14 mouse cellular contexts compared by ENCODE assay signal in genomic region chr2:131957731-131958222, GRCm38 (mm10). TPM values are rescaled to one million over a fixed set of nuclear protein-coding genes. Genes with fewer than 3 reads are reported as not detected.
DNase-seq lines count a peak whose midpoint lies in the region; ATAC-seq and TF ChIP-seq lines count a peak whose summit lies in the region.
"Had no signal": no experiment of that assay in that cellular context is flagged by ENCODE, and none has a peak within 500 bp of the region (broad histone marks: within the 10 kb centered on the region; RNA-seq: fewer than 3 reads in every experiment).

No protein-coding gene starts in this region.

- no peaks in the 10 kb centered on the region for H3K4me1 ChIP-seq in hindbrain, embryonic 11.5 days (replicated peaks; ENCODE audit: control insufficient read depth, insufficient read depth, low read length)
- H3K4me1 ChIP-seq in hindbrain, postnatal 0 days (ENCODE audit: insufficient read depth, low read length), result peaks cover 13% of the 10 kb centered on the region; the same call in 1 of the 2 replicates

- H3K4me2 ChIP-seq in hindbrain, embryonic 11.5 days (replicated peaks; ENCODE audit: low read depth, low read length), result no peak overlapping the region
- no peak overlapping the region for H3K4me2 ChIP-seq in hindbrain, postnatal 0 days (ENCODE audit: low read depth, low read length)
- H3K4me2 ChIP-seq: hindbrain, embryonic 13.5 days; limb, embryonic 15.5 days had no signal

- no peak overlapping the region for H3K9ac ChIP-seq in hindbrain, embryonic 11.5 days (ENCODE audit: low read depth, low read length)
- no peak overlapping the region for H3K9ac ChIP-seq in hindbrain, postnatal 0 days (replicated peaks; ENCODE audit: low read length)
- H3K9ac ChIP-seq: hindbrain, embryonic 13.5 days; limb, embryonic 15.5 days had no signal

- no peak overlapping the region for H3K27ac ChIP-seq in hindbrain, embryonic 11.5 days (ENCODE audit: low read depth, low read length)
- no peak overlapping the region for H3K27ac ChIP-seq in hindbrain, postnatal 0 days
- H3K27ac ChIP-seq: gastrocnemius, adult 2 months; hindbrain, embryonic 13.5 days; limb, embryonic 15.5 days; macrophage had no signal

- H3K36me3 ChIP-seq in hindbrain, embryonic 11.5 days (ENCODE audit: control insufficient read depth, insufficient read depth, low read length), result no peaks in the 10 kb centered on the region
- H3K36me3 ChIP-seq in hindbrain, postnatal 0 days (ENCODE audit: insufficient read depth, low read length), result no peaks in the 10 kb centered on the region
- H3K36me3 ChIP-seq: hindbrain, embryonic 13.5 days; limb, embryonic 15.5 days had no signal

- no peak for TF ChIP-seq CTCF in hindbrain, postnatal 0 days (IDR thresholded peaks at IDR 0.05; ENCODE audit: low read depth)

- peak; percentile 35 for DNase-seq in hindbrain, embryonic 11.5 days (ENCODE audit: low spot score)
- DNase-seq in hindbrain, postnatal 0 days (ENCODE audit: low spot score), result no peak
- DNase-seq in 416B (ENCODE audit: low read depth) (peak; percentile 27), adipocyte (ENCODE audit: low spot score) (peak; percentile 42)
- DNase-seq in kidney, postnatal 10 days, result peak; percentile 54
- DNase-seq in frontal cortex, postnatal 36 days (ENCODE audit: low spot score in 2 of 2), result no peak
- DNase-seq in cerebellum, adult 8-10 months, result no peak
- no peak for DNase-seq in urinary bladder, adult 2 months (ENCODE audit: low spot score)
- DNase-seq: gastrocnemius, adult 2 months had no signal

- peaks cover 19% of the 10 kb centered on the region for H3K27me3 ChIP-seq in hindbrain, embryonic 11.5 days (ENCODE audit: control insufficient read depth, insufficient read depth, low read length)
- no peaks in the 10 kb centered on the region for H3K27me3 ChIP-seq in hindbrain, postnatal 0 days (ENCODE audit: insufficient read depth, low read length)
- H3K27me3 ChIP-seq: CH12.LX had no signal

- whole genome bisulfite sequencing in hindbrain, embryonic 11.5 days, result 52% methylated on average over 9 of the region's 9 CpGs
- WGBS in hindbrain, postnatal 0 days, result 54% methylated on average over 9 of the region's 9 CpGs

- no peak for ATAC-seq in hindbrain, embryonic 11.5 days (ENCODE audit: low FRiP score)
- ATAC-seq in hindbrain, postnatal 0 days, result no peak

- no peak overlapping the region for H3K4me3 ChIP-seq in hindbrain, embryonic 11.5 days (ENCODE audit: low read depth, low read length)
- no peak overlapping the region for H3K4me3 ChIP-seq in hindbrain, postnatal 0 days (ENCODE audit: low read length)
- H3K4me3 ChIP-seq: gastrocnemius, adult 2 months; hindbrain, embryonic 13.5 days; limb, embryonic 15.5 days had no signal

- no peaks in the 10 kb centered on the region for H3K9me3 ChIP-seq in hindbrain, embryonic 11.5 days (ENCODE audit: control insufficient read depth, low read length)
- H3K9me3 ChIP-seq in hindbrain, postnatal 0 days (ENCODE audit: low read length), result no peaks in the 10 kb centered on the region
- H3K9me3 ChIP-seq: hindbrain, embryonic 13.5 days; limb, embryonic 15.5 days had no signal

RNA-seq across cellular contexts. Expression of gene Prnd, which starts 7.1 kb away (rescaled TPM):
- 6.2 and 8.2 TPM in 2 replicates for polyA plus RNA-seq in hindbrain, embryonic 11.5 days (2014; fragmentation: Nextera tagmentation; extraction: Ambion mirVana)
- total RNA-seq in hindbrain, postnatal 0 days (2014; rRNA removed), result 4.4 and 5.6 TPM in 2 replicates
- polyA plus RNA-seq in hindbrain, postnatal 0 days (2015; fragmentation: Nextera tagmentation; extraction: Ambion mirVana), result 6.4 and 7.2 TPM in 2 replicates
- 0.90 and 1.2 TPM in 2 replicates for polyA plus RNA-seq in urinary bladder, adult 2 months (2012; rRNA removed)
- polyA plus RNA-seq: macrophage had no signal

RNA-seq across cellular contexts. Expression of gene Prn, which starts 48.0 kb away (rescaled TPM):
- not detected in 2 replicates for polyA plus RNA-seq in hindbrain, embryonic 11.5 days (2014; fragmentation: Nextera tagmentation; extraction: Ambion mirVana)
- not detected in 2 replicates for total RNA-seq in hindbrain, postnatal 0 days (2014; rRNA removed)
- polyA plus RNA-seq in hindbrain, postnatal 0 days (2015; fragmentation: Nextera tagmentation; extraction: Ambion mirVana), result 0.25 and 0.26 TPM in 2 replicates
- 0.07 TPM in 1 of 2 replicates, not detected in the other for polyA plus RNA-seq in urinary bladder, adult 2 months (2012; rRNA removed)
- total RNA-seq: CH12.LX had no signal
- polyA plus RNA-seq: hindbrain, embryonic 13.5 days; limb, embryonic 15.5 days; macrophage; stomach, embryonic 16.5 days had no signal

RNA-seq across cellular contexts. Expression of gene Prnp, which starts 48.0 kb away (rescaled TPM):
- 34.4 and 35.1 TPM in 2 replicates for polyA plus RNA-seq in hindbrain, embryonic 11.5 days (2014; fragmentation: Nextera tagmentation; extraction: Ambion mirVana)
- total RNA-seq in hindbrain, postnatal 0 days (2014; rRNA removed), result 203 and 212 TPM in 2 replicates
- polyA plus RNA-seq in hindbrain, postnatal 0 days (2015; fragmentation: Nextera tagmentation; extraction: Ambion mirVana), result 227 and 234 TPM in 2 replicates
- 161 and 189 TPM in 2 replicates for polyA plus RNA-seq in urinary bladder, adult 2 months (2012; rRNA removed)

Comparison
In these comparisons a context has a peak if more than half of its experiments do, and no peak if none do; other contexts are left out.
1. DNase-seq: peak in hindbrain, embryonic 11.5 days (single experiment), 416B (single experiment), adipocyte (single experiment) and kidney, postnatal 10 days (single experiment); none in hindbrain, postnatal 0 days (single experiment), frontal cortex, postnatal 36 days (0 of 2), cerebellum, adult 8-10 months (single experiment) and urinary bladder, adult 2 months (single experiment).